Mouse (Mus musculus) cerebellum, adult 2 months (tissue): Measurements from ENCODE around the gene Cnpy1. TPM values are rescaled to one million over a fixed set of nuclear protein-coding genes. Genes with fewer than 3 reads are reported as not detected.
A peak's percentile ranks its signal among the peaks of the same experiment; 100 is the strongest.

Source experiments
- DNase-seq, 2 experiments: peaks; one replicate each; pipeline ENCODE4 v3.0.0; 2021
- H3K27ac ChIP-seq: fragments of 200-500 bp; 2 replicates; pipeline ENCODE4 v1.5.1; 2012; ENCODE audit warnings: low read length, control low read depth, inconsistent platforms; ENCODE audit not compliant: insufficient read depth
- H3K27me3 ChIP-seq: fragments of 200-500 bp; 2 replicates; pipeline ENCODE4 v1.6.1; 2012; ENCODE audit warnings: inconsistent platforms, mild to moderate bottlenecking, low read length, moderate library complexity; ENCODE audit not compliant: control insufficient read depth, insufficient read depth
- H3K4me1 ChIP-seq: fragments of 200-500 bp; 2 replicates; pipeline ENCODE4 v1.6.1; 2011; ENCODE audit warnings: low read length; ENCODE audit not compliant: control insufficient read depth, insufficient read depth
- H3K4me3 ChIP-seq: fragments of 200-500 bp; replicated peaks from 2 replicates; pipeline ENCODE3; 2011; ENCODE audit warnings: mild to moderate bottlenecking, low read depth, low read length, control low read depth; ENCODE audit not compliant: insufficient read depth
- CTCF ChIP-seq: fragments of 200-500 bp; IDR thresholded peaks from 2 replicates; pipeline ENCODE4 v1.5.1; 2011; ENCODE audit warnings: low read depth, mild to moderate bottlenecking, control low read depth, low read length, moderate library complexity, borderline replicate concordance; ENCODE audit not compliant: insufficient read depth
- POLR2A ChIP-seq: fragments of 200-500 bp; IDR thresholded peaks from 2 replicates; pipeline ENCODE4 v1.6.1; 2011; ENCODE audit warnings: low read length, control low read depth, borderline replicate concordance; ENCODE audit not compliant: insufficient read depth
- WGBS: fragments of 180-500 bp; shearing (Covaris S2); methylation state at CpG from one replicate; pipeline ENCODE4 v1.1.7; 2018; 5-methylcytosine and 5-hydroxymethylcytosine counted together
- polyA plus RNA-seq: library from polyadenylated mRNA; depleted of rRNA; stranded (reverse); fragments of >200 nt; gene quantifications from 2 replicates; pipeline ENCODE4 v1.2.3, GENCODE M21; 2012

The Cnpy1 gene
- polyA plus RNA-seq, 1 experiment = 313 TPM

DNA sequence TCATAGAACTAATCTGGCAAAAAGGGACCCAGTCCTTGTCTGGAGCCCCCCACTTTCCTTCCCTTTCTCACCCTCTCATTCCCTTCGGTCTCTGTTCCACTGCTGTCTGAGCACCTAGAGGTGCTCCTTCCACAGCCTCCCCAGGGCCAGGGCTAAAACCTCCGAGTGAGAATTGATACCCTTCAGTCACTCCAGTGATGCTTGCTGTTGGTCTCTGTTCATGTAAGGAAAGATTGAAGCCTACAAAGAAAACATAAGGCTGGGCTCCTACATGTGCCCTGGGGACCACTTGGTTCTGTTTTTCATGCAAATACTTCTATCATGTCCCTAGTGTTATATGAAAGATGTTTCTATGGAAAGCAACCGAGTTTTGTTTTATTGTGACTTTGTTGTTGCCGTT, 69.6 kb downstream of the Cnpy1 start:
- TF ChIP-seq POLR2A (no peak), CTCF (no peak)
- Histone ChIP-seq H3K4me1 (peaks cover 28% of the 10 kb centered on the region), H3K27ac (no peak overlapping the region), H3K27me3 (no peaks in the 10 kb centered on the region), H3K4me3 (no peak overlapping the region)
- WGBS = 64% methylated on average over 4 of the region's 4 CpGs
- peak in 1 of 2 experiments; percentile 11 for DNase-seq

DNA sequence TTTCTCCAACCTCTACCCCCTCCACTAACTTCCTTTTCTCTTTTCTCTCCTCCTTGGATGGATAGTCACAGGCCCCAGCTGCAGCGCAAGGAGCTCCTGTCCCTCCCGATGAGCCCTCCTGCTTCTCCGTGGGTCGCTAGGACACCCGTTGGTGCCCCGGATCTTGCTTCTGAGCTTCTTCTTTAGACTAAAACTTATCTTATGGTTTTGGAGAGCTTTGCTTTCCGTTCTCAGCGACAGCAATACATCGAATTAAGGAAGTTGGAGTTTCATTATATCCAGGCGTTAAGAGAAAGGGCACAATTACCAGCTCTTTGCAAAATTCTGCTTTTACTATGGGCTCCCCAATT, 70.1 kb downstream of the Cnpy1 start:
- DNase-seq = no peak
- H3K4me1 ChIP-seq = peaks cover 28% of the 10 kb centered on the region
- 34% methylated on average over 10 of the region's 10 CpGs for WGBS
- peak overlapping the region; percentile 35; the same call in 1 of the 2 replicates for H3K27ac ChIP-seq
- H3K4me3 ChIP-seq = peak overlapping the region; percentile 15
- no peak for TF ChIP-seq POLR2A
- no peak for TF ChIP-seq CTCF
- H3K27me3 ChIP-seq = no peaks in the 10 kb centered on the region

DNA sequence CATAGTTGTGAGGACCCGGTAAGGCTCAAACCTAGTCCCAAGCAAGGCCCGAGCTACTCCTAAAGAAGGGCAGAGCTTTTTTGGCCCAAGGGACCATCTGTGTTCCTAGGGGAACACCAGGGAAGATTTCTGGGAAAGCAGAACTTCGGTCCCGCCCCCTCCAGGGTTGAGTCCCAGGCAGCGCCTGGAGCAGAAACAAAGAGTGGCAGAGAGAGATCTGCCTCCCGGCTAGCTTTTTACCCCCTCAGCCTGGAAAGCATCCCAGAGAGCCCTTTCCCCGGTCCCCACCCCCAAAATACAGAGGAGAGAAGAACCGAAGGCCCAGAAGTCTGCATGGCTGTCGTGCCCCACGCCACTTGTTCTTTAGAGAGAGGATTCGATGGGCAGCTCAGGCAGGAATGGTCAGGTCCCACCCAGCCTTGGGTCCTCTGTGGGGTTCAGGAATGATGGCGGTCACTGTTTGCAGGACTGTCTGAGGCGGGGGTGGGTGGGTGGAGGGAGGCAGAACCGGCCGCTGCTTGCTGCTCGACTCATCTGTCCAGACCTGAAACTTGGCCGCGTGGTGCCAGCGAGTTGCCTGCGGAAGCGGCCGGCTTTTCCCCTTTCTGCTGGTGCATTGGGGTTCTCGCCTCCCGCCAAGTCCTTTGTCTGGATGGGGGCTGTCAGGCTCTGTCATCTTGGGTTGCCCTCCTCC, 70.6 kb downstream of the Cnpy1 start:
- Histone ChIP-seq H3K27me3 (no peaks in the 10 kb centered on the region), H3K4me1 (peaks cover 28% of the 10 kb centered on the region), H3K4me3 (peak overlapping the region; percentile 28), H3K27ac (peak overlapping the region; percentile 39)
- WGBS = 18% methylated on average over 24 of the region's 24 CpGs
- TF ChIP-seq CTCF (no peak), POLR2A (no peak)
- DNase-seq = peak; percentile 51 to 65

DNA sequence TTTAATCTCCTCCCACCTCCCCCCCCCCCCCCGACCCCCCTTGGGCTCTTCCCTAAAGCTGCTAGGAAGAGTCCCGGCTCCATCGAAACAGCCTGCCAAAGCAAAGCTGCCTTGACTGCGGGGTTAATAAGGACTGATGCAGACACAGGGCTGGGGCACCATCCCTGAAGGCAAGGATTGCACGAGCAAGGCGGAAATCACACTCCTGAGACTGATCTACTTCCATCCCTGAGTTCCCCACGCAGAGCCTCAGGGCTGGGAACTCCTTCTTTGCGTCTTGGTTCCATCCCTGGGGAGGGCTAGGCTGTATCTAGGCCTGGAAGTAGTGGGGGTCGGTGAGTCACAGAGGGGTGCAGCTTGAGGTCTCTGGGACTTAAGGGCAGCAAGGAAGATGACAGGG, 71.5 kb downstream of the Cnpy1 start:
- no peaks in the 10 kb centered on the region for H3K27me3 ChIP-seq
- peak; percentile 37 to 53 for DNase-seq
- H3K27ac ChIP-seq = peak overlapping the region; percentile 89
- WGBS = 7% methylated on average over 9 of the region's 9 CpGs
- peak overlapping the region; percentile 11 for H3K4me3 ChIP-seq
- TF ChIP-seq CTCF = no peak
- no peak for TF ChIP-seq POLR2A
- H3K4me1 ChIP-seq = peaks cover 28% of the 10 kb centered on the region

DNA sequence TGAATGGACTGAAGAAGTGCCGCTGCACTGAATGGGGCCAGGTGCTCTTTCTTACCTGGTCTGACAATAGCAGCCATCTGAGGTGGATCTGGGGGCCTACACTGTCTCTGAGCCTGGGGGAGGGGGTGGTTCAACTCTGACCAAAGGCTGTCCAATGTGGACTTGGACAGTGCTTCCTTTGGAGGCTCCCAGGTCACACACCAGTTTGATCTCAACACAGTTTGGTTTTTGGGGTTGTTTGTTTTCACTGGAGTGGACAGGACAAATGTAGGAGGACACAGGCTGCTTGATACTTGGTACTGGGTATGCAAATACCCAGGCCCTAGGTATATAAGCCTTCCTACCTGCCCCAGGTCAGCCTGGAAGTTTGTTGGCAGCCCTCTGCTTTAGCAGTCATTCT, 71.9 kb downstream of the Cnpy1 start:
- Histone ChIP-seq H3K4me1 (peaks cover 28% of the 10 kb centered on the region), H3K4me3 (no peak overlapping the region), H3K27ac (peak overlapping the region; percentile 29; the same call in 1 of the 2 replicates), H3K27me3 (no peaks in the 10 kb centered on the region)
- peak in 1 of 2 experiments; percentile 49 for DNase-seq
- TF ChIP-seq POLR2A = no peak
- TF ChIP-seq CTCF = no peak
- WGBS = 17% methylated on average over 1 of the region's 1 CpGs

DNA sequence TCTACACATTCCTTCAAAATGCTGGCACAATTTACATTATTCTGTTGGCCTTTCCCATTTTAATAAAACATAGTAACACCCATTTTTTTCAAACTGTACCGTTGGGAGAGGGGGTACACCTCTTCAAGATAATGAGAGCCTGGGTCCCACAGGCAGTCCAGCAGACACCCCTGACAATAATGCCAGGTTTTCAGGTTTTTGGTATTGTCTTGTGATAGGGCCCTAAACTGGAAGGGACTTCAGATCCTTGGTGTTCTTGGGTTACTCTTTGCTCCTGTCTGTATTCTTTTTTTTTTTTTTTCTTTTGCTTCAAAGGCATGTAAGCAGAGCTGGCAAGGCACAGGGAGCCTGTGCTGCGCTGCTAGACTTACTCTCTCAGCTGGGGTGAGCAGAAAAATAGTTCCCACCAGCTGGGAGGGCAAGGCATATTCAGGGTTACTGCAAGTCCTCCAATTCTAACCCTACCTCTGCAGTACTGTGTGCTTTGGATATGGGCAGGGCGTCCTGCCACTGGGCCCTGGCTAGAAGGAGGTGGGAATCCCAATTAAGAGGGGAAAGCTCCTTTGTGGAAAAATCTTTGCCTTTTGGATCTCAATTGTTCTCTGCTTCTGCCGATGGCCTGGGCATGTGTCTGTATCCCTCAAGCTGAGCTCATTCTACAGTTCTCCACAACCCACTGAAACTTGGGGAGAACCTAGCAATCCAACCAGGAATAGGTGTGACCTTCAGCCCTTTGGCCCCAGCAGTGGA, 72.5 kb downstream of the Cnpy1 start:
- TF ChIP-seq CTCF = no peak
- no peak for TF ChIP-seq POLR2A
- H3K4me1 ChIP-seq = peaks cover 28% of the 10 kb centered on the region
- H3K27ac ChIP-seq = peak overlapping the region; percentile 49; the same call in 1 of the 2 replicates
- 14% methylated on average over 4 of the region's 4 CpGs for WGBS
- DNase-seq = peak in 1 of 2 experiments; percentile 48
- no peaks in the 10 kb centered on the region for H3K27me3 ChIP-seq
- H3K4me3 ChIP-seq = no peak overlapping the region

DNA sequence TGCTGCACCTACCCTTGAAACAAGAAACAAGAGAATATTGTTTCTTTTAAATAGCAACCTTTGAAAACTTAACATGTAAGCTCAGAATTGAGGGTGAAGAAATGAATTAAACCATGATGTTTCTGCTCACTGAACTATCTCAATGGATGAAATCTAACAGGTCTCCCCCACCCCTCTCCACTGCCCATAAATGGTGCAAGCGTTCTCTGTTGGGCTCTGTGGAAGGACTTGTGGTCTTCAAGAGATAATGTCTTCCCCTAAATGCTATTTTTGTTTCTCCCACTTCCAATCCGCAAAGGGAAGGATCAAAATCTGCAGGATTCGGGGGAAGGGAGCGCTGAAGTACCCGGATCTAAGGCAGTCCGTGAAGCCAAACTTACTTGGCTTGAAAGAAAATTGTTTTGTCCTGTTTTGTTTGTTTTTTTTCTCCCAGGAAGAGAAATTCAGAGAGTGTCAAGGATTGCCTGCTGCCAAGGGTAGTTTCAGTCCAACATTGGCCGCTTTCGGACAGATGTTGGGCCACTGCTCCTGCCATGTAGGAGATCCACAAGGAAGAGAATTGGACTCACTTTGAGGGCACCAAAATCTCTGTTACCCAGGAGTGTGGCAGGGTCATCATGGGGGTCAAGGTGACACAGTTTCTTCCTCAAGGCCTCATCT, 73.2 kb downstream of the Cnpy1 start:
- Histone ChIP-seq H3K4me3 (no peak overlapping the region), H3K27ac (peak overlapping the region; percentile 49; the same call in 1 of the 2 replicates), H3K4me1 (peaks cover 28% of the 10 kb centered on the region), H3K27me3 (no peaks in the 10 kb centered on the region)
- 24% methylated on average over 8 of the region's 8 CpGs for WGBS
- DNase-seq = peak in 1 of 2 experiments; percentile 42
- TF ChIP-seq POLR2A (no peak), CTCF (no peak)
